9 mouse cellular contexts compared by ENCODE assay signal in genomic region chr11:94245955-94246788, GRCm38 (mm10). TPM values are rescaled to one million over a fixed set of nuclear protein-coding genes. Genes with fewer than 3 reads are reported as not detected.
DNase-seq lines count a peak whose midpoint lies in the region; ATAC-seq and TF ChIP-seq lines count a peak whose summit lies in the region.
"Had no signal": no experiment of that assay in that cellular context is flagged by ENCODE, and none has a peak within 500 bp of the region (broad histone marks: within the 10 kb centered on the region; RNA-seq: fewer than 3 reads in every experiment).

Gene Wfikkn2 (minus strand): TSS chr11:94246005.

- H3K27me3 ChIP-seq in C2C12 (ENCODE audit: control insufficient read depth, insufficient read depth, insufficient read length) = no peaks in the 10 kb centered on the region
- no peaks in the 10 kb centered on the region; the same call in 1 of the 2 replicates for H3K27me3 ChIP-seq in forebrain, embryonic 11.5 days (ENCODE audit: control insufficient read depth, insufficient read depth, low read length)
- H3K27me3 ChIP-seq in limb, embryonic 15.5 days = no peaks in the 10 kb centered on the region

- no peaks in the 10 kb centered on the region for H3K36me3 ChIP-seq in C2C12 (ENCODE audit: control insufficient read depth, insufficient read depth)
- no peaks in the 10 kb centered on the region for H3K36me3 ChIP-seq in forebrain, embryonic 11.5 days (ENCODE audit: control insufficient read depth, insufficient read depth, low read length)
- no peaks in the 10 kb centered on the region for H3K36me3 ChIP-seq in limb, embryonic 15.5 days

- 49% methylated on average over 17 of the region's 17 CpGs for WGBS in forebrain, embryonic 11.5 days
- 16% methylated on average over 17 of the region's 17 CpGs for WGBS in limb, embryonic 15.5 days

- no peaks in the 10 kb centered on the region for H3K79me2 ChIP-seq in C2C12 (ENCODE audit: control insufficient read depth, insufficient read depth)

- no peaks in the 10 kb centered on the region for H3K9me3 ChIP-seq in forebrain, embryonic 11.5 days (ENCODE audit: control insufficient read depth, low read length)
- no peaks in the 10 kb centered on the region for H3K9me3 ChIP-seq in limb, embryonic 15.5 days

- H3K9ac ChIP-seq in forebrain, embryonic 11.5 days (ENCODE audit: low read length) = no peak within 1 kb of the TSS; the same call in 1 of the 2 replicates
- peak within 1 kb of the TSS; percentile 17; the same call in 1 of the 2 replicates for H3K9ac ChIP-seq in limb, embryonic 15.5 days

- no peak for TF ChIP-seq CTCF in C2C12 (IDR thresholded peaks at IDR 0.05; ENCODE audit: control insufficient read depth, insufficient read depth, insufficient read length)

- no peak within 1 kb of the TSS for H3K4me2 ChIP-seq in forebrain, embryonic 11.5 days (ENCODE audit: low read depth, low read length, severe bottlenecking)
- H3K4me2 ChIP-seq in limb, embryonic 15.5 days = peak within 1 kb of the TSS; percentile 36

- H3K4me1 ChIP-seq in forebrain, embryonic 11.5 days (replicated peaks; ENCODE audit: control insufficient read depth, insufficient read depth, low read length) = peaks cover 13% of the 10 kb centered on the region; the same call in 1 of the 2 replicates
- peaks cover 67% of the 10 kb centered on the region for H3K4me1 ChIP-seq in limb, embryonic 15.5 days

- no peaks in the 10 kb centered on the region for H3K79me3 ChIP-seq in C2C12 (ENCODE audit: low read depth)

- no peak within 1 kb of the TSS for H3K4me3 ChIP-seq in C2C12 (ENCODE audit: insufficient read depth, poor library complexity, severe bottlenecking)
- no peak within 1 kb of the TSS for H3K4me3 ChIP-seq in forebrain, embryonic 11.5 days (ENCODE audit: low read depth, low read length)
- H3K4me3 ChIP-seq in limb, embryonic 15.5 days = peak within 1 kb of the TSS; percentile 4; the same call in 1 of the 2 replicates

- no peak for DNase-seq in gastrocnemius, adult 8-10 months (ENCODE audit: low spot score in 2 of 2)
- DNase-seq in gastrocnemius, postnatal 10 days = no peak
- peak; percentile 65 for DNase-seq in forebrain, embryonic 11.5 days (ENCODE audit: low spot score)
- no peak for DNase-seq in layer of hippocampus, postnatal 14 days (ENCODE audit: low spot score in 2 of 2)
- DNase-seq in thymus, postnatal 10 days (ENCODE audit: low spot score in 2 of 2) = no peak
- DNase-seq in spleen, adult 18-20 months = no peak
- DNase-seq: cerebellum, postnatal 36 days had no signal

- ATAC-seq in forebrain, embryonic 11.5 days (replicated peaks; ENCODE audit: low FRiP score) = peak; percentile 82
- peak; percentile 89 for ATAC-seq in limb, embryonic 15.5 days (ENCODE audit: insufficient number of reproducible peaks, low FRiP score, low TSS enrichment, low read depth)

- peak within 1 kb of the TSS; percentile 37 for H3K27ac ChIP-seq in forebrain, embryonic 11.5 days (ENCODE audit: low read depth, low read length)
- H3K27ac ChIP-seq in limb, embryonic 15.5 days = peak within 1 kb of the TSS; percentile 93

- H3ac ChIP-seq in C2C12 (ENCODE audit: control insufficient read depth, insufficient read length, low read depth) = no peak within 1 kb of the TSS

TF ChIP-seq in C2C12, 6 proteins besides CTCF, POLR2A, EP300 and RAD21:
- TF ChIP-seq MAX (IDR thresholded peaks at IDR 0.05) (no peak), USF1 (IDR thresholded peaks at IDR 0.05; ENCODE audit: low read depth) (peak; percentile 47)

RNA-seq across cellular contexts. Expression of gene Wfikkn2, which starts in this region (rescaled TPM):
- total RNA-seq in gastrocnemius, adult 8-10 months (2022) = 10 to 100 TPM; 12.1 to 16.7 (median 13.5) TPM
- 1 to 10 TPM; 1.9 to 2.6 TPM for total RNA-seq in gastrocnemius, postnatal 10 days (2021)
- polyA plus RNA-seq in C2C12 (2012; fragmentation: generic; extraction: Trizol) = 0.04 TPM
- 1.9 and 2.9 TPM in 2 replicates for polyA plus RNA-seq in forebrain, embryonic 11.5 days (2014; fragmentation: Nextera tagmentation; extraction: Ambion mirVana)
- polyA plus RNA-seq in limb, embryonic 15.5 days (2015; fragmentation: Nextera tagmentation; extraction: Ambion mirVana) = 12.9 and 13.5 TPM in 2 replicates
- 1 to 10 TPM; 1.4 to 5.1 TPM for total RNA-seq in layer of hippocampus, postnatal 14 days (2021)
